Mouse (Mus musculus): ENCODE data around the gene Eya3. TPM values are rescaled to one million over a fixed set of nuclear protein-coding genes. Genes with fewer than 3 reads are reported as not detected.

Gene Eya3
- polyA plus RNA-seq (2015; fragmentation: Nextera tagmentation; extraction: Ambion mirVana): 6.0 and 6.3 TPM in 2 replicates

DNA sequence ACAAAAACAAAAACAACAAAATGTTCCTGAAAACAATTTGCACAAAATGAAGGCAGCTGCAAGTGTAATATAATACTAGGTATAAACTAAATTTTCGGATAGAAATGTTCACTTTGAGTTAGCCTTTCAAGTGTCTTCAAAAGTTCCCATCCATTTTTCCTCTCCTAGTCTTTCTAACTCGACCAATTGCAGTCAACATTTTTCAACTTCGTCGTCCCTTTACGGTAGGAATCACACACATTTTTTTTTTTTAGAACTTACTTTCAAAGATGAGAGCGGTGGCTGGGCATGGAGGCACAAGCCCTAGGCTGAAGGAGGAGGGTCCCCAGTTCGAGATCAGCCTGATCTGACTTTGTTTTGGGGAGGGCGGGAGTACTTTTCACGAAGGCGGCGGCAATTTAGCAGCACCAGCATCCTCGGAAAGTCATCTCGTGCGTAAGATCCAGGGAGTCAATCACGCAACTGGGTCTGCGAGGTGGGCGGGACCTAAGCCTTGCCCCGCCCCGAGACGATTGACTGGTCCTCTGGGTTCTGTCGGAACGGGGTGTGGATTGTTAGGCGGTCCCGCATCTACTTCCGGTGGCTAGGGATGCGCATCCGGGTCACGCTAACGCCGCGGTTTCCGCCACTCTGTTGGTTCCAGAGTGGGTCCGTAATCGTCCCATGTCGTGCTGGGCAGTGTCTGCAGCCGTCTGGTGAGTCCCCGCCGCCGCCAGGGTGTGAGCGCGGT is at the start of gene Eya3:
Gene Eya3, plus strand, starts transcription at position 527 of the 730 bp plus-strand sequence.
- under 1% methylated on average over 41 of the region's 41 CpGs for WGBS (ENCODE audit: insufficient replicate concordance)
- no peaks in the 10 kb centered on the region for H3K9me3 ChIP-seq (ENCODE audit: low read length)
- peak; percentile 96 for DNase-seq
- H3K4me1 ChIP-seq (ENCODE audit: insufficient read depth): peaks cover 7% of the 10 kb centered on the region
- H3K36me3 ChIP-seq (replicated peaks; ENCODE audit: insufficient read depth, low read length): no peaks in the 10 kb centered on the region; the same call in 1 of the 2 replicates
- H3K9ac ChIP-seq (replicated peaks): peak within 1 kb of the TSS; percentile 90
- H3K27ac ChIP-seq (ENCODE audit: low read depth): peak within 1 kb of the TSS; percentile 88
- H3K4me3 ChIP-seq (ENCODE audit: low read depth, low read length): peak within 1 kb of the TSS; percentile 89
- peak within 1 kb of the TSS; percentile 88 for H3K4me2 ChIP-seq (ENCODE audit: low read depth, low read length)
- no peaks in the 10 kb centered on the region for H3K27me3 ChIP-seq (ENCODE audit: insufficient read depth, low read length)
- TF ChIP-seq EP300 (IDR thresholded peaks at IDR 0.05; ENCODE audit: low read depth) (no peak; the same call in 1 of the 2 replicates), CTCF (IDR thresholded peaks at IDR 0.05; ENCODE audit: low read depth) (0 out of 2 replicates have a peak, but pooled peaks have one; percentile 3)
- ATAC-seq: peak; percentile 99

DNA sequence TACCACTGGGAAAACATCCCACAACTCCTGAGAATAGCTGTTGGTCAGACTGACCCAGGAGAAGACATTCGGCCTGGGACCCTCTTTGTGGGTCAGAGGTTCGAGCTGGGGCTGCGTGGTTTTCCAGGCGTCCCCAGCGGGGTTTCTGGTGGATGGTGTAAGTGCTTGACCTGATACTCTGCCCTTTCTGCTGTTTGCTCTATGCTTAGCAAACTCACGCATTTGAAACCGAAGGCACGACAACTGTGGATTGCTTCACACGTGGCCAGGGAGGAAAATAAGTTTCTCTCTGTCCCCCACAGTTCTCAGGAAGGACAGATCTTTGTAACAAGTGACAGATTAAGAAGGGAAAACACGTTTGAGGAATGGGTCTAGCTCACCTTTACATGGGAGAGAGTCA is 48.1 kb upstream of the Eya3 start:
- Histone ChIP-seq H3K4me1 (ENCODE audit: insufficient read depth) (peaks cover 33% of the 10 kb centered on the region), H3K27me3 (ENCODE audit: insufficient read depth, low read length) (no peaks in the 10 kb centered on the region), H3K4me2 (ENCODE audit: low read depth, low read length) (0 out of 2 replicates have a peak overlapping the region, but pooled peaks have one; percentile 7), H3K36me3 (replicated peaks; ENCODE audit: insufficient read depth, low read length) (no peaks in the 10 kb centered on the region), H3K4me3 (ENCODE audit: low read depth, low read length) (no peak overlapping the region), H3K9ac (replicated peaks) (no peak overlapping the region; the same call in 1 of the 2 replicates), H3K27ac (ENCODE audit: low read depth) (peak overlapping the region; percentile 79), H3K9me3 (ENCODE audit: low read length) (no peaks in the 10 kb centered on the region)
- ATAC-seq (peak; percentile 86), DNase-seq (peak; percentile 30)
- 50% methylated on average over 10 of the region's 10 CpGs for WGBS (ENCODE audit: insufficient replicate concordance)
- TF ChIP-seq CTCF (IDR thresholded peaks at IDR 0.05; ENCODE audit: low read depth): no peak
- TF ChIP-seq EP300 (IDR thresholded peaks at IDR 0.05; ENCODE audit: low read depth): no peak

DNA sequence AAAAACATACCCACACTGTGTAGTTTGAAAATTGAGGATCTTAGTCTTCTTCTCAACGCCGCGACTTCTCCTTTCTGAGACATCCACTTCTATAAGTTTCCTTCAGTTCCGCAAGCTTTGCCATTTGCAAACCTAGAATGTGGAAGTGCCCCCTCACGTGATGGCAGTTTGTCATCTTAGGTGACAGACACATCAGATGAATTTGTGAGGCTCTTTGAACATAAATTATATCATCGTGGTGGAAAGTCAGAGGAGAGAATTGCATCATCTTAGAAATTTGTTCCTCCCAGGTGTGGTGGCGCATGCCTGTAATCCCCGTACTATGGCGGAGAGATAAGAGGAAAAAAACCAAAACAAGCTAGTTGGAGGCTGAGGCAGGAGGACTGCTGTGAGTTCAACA is 45.8 kb upstream of the Eya3 start:
- no peaks in the 10 kb centered on the region for H3K36me3 ChIP-seq (replicated peaks; ENCODE audit: insufficient read depth, low read length)
- no peaks in the 10 kb centered on the region for H3K9me3 ChIP-seq (ENCODE audit: low read length)
- no peak overlapping the region for H3K9ac ChIP-seq (replicated peaks)
- WGBS (ENCODE audit: insufficient replicate concordance): 37% methylated on average over 9 of the region's 9 CpGs
- TF ChIP-seq EP300 (IDR thresholded peaks at IDR 0.05; ENCODE audit: low read depth) (peak; percentile 50; the same call in 1 of the 2 replicates), CTCF (IDR thresholded peaks at IDR 0.05; ENCODE audit: low read depth) (no peak)
- peaks cover 33% of the 10 kb centered on the region for H3K4me1 ChIP-seq (ENCODE audit: insufficient read depth)
- peak overlapping the region; percentile 79 for H3K27ac ChIP-seq (ENCODE audit: low read depth)
- no peak overlapping the region for H3K4me3 ChIP-seq (ENCODE audit: low read depth, low read length)
- H3K27me3 ChIP-seq (ENCODE audit: insufficient read depth, low read length): no peaks in the 10 kb centered on the region
- H3K4me2 ChIP-seq (ENCODE audit: low read depth, low read length): no peak overlapping the region
- DNase-seq: peak; percentile 49
- no peak for ATAC-seq

DNA sequence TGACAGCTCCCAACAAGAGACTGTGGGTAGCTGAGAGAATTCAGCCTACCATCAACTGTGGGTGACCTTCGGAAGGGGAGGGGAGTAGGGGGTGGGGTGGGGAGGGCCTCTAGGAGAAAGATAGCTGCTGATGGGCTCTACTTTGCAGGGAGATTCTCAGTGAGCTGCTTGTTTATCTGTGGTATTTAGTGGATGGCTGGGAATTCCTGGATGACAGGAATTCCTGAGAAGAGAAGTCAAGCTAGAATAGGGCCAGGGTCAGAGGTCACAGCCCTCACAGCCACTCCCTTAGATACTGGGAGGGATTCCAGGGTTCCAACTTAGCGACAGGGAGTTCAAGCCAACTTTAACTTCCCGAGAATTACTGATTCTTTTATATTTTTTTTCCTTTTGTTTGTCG is 44.6 kb upstream of the Eya3 start:
- no peaks in the 10 kb centered on the region for H3K36me3 ChIP-seq (replicated peaks; ENCODE audit: insufficient read depth, low read length)
- DNase-seq: no peak
- no peaks in the 10 kb centered on the region for H3K27me3 ChIP-seq (ENCODE audit: insufficient read depth, low read length)
- TF ChIP-seq CTCF (IDR thresholded peaks at IDR 0.05; ENCODE audit: low read depth) (no peak), EP300 (IDR thresholded peaks at IDR 0.05; ENCODE audit: low read depth) (no peak)
- H3K9ac ChIP-seq (replicated peaks): no peak overlapping the region
- 56% methylated on average over 4 of the region's 4 CpGs for WGBS (ENCODE audit: insufficient replicate concordance)
- H3K4me1 ChIP-seq (ENCODE audit: insufficient read depth): peaks cover 33% of the 10 kb centered on the region
- no peak for ATAC-seq
- 0 out of 2 replicates have a peak overlapping the region, but pooled peaks have one; percentile 16 for H3K27ac ChIP-seq (ENCODE audit: low read depth)
- H3K4me3 ChIP-seq (ENCODE audit: low read depth, low read length): no peak overlapping the region
- no peaks in the 10 kb centered on the region for H3K9me3 ChIP-seq (ENCODE audit: low read length)
- no peak overlapping the region for H3K4me2 ChIP-seq (ENCODE audit: low read depth, low read length)

DNA sequence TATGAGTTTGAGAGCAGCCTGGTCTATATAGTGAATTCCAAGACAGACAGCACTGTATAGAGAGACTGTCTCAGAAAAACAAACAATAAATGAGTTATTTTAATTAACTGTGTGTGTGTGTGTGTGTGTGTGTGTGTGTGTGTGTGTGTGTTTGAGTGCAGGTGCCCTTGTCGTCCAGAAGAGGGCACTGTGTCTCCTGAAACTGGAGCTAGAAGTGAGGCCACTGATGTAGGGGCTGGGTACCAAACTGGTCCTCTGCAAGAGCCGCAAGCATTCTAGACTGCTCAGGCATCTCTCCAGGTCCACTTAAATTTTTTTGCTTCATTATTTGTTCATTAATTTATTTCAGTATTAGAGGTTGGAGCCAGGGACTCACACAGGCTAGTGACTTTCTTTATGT is 39.9 kb upstream of the Eya3 start:
- DNase-seq (no peak), ATAC-seq (no peak)
- Histone ChIP-seq H3K27ac (ENCODE audit: low read depth) (no peak overlapping the region), H3K4me2 (ENCODE audit: low read depth, low read length) (no peak overlapping the region), H3K27me3 (ENCODE audit: insufficient read depth, low read length) (no peaks in the 10 kb centered on the region), H3K36me3 (replicated peaks; ENCODE audit: insufficient read depth, low read length) (no peaks in the 10 kb centered on the region), H3K9ac (replicated peaks) (no peak overlapping the region), H3K4me3 (ENCODE audit: low read depth, low read length) (no peak overlapping the region), H3K9me3 (ENCODE audit: low read length) (no peaks in the 10 kb centered on the region), H3K4me1 (ENCODE audit: insufficient read depth) (peaks cover 4% of the 10 kb centered on the region)
- TF ChIP-seq CTCF (IDR thresholded peaks at IDR 0.05; ENCODE audit: low read depth) (peak; percentile 18; the same call in 1 of the 2 replicates), EP300 (IDR thresholded peaks at IDR 0.05; ENCODE audit: low read depth) (no peak)
- WGBS (ENCODE audit: insufficient replicate concordance): 85% methylated on average over 2 of the region's 2 CpGs

DNA sequence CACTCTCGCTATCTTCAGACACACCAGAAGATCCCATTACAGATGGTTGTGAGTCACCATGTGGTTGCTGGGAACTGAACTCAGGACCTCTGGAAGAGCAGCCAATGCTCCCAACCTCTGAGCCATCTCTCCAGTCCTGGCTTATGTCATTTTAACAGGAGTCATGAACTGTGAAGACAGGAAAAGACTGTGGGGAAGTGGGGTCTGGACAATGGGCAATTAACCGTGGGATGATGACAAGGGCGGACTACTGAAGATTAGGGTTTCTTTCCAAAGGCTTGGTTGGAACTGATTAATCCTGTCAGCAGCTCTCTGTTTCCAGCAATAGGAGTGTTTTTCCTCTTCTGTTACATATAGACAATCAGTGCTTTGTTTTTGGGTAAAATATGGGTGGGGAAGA is 39.0 kb upstream of the Eya3 start:
- H3K4me2 ChIP-seq (ENCODE audit: low read depth, low read length): no peak overlapping the region
- H3K36me3 ChIP-seq (replicated peaks; ENCODE audit: insufficient read depth, low read length): no peaks in the 10 kb centered on the region
- TF ChIP-seq EP300 (IDR thresholded peaks at IDR 0.05; ENCODE audit: low read depth): no peak
- no peak for TF ChIP-seq CTCF (IDR thresholded peaks at IDR 0.05; ENCODE audit: low read depth)
- H3K27ac ChIP-seq (ENCODE audit: low read depth): no peak overlapping the region
- ATAC-seq (no peak), DNase-seq (no peak)
- peaks cover 2% of the 10 kb centered on the region; the same call in 1 of the 2 replicates for H3K4me1 ChIP-seq (ENCODE audit: insufficient read depth)
- H3K9ac ChIP-seq (replicated peaks): no peak overlapping the region
- no peaks in the 10 kb centered on the region for H3K9me3 ChIP-seq (ENCODE audit: low read length)
- H3K27me3 ChIP-seq (ENCODE audit: insufficient read depth, low read length): no peaks in the 10 kb centered on the region
- WGBS (ENCODE audit: insufficient replicate concordance): 74% methylated on average over 3 of the region's 3 CpGs
- no peak overlapping the region for H3K4me3 ChIP-seq (ENCODE audit: low read depth, low read length)

All from liver, postnatal 0 days (tissue).